Mouse (Mus musculus) brown adipose tissue, adult 24 weeks (tissue): Measurements from ENCODE around the gene Rita1. TPM values are rescaled to one million over a fixed set of nuclear protein-coding genes. Genes with fewer than 3 reads are reported as not detected.
A peak's percentile ranks its signal among the peaks of the same experiment; 100 is the strongest.

Experiments used
- H3K27ac ChIP-seq: fragments of 200-500 bp; replicated peaks from 2 replicates; pipeline ENCODE4 v1.5.1; 2012; ENCODE audit warnings: low read depth, mild to moderate bottlenecking, low read length
- H3K4me1 ChIP-seq: fragments of 200-500 bp; 2 replicates; pipeline ENCODE4 v1.6.1; 2012; ENCODE audit warnings: low read length, mixed read lengths; ENCODE audit not compliant: control insufficient read depth, insufficient read depth, insufficient read length
- H3K4me3 ChIP-seq: fragments of 200-500 bp; 2 replicates; pipeline ENCODE4 v1.5.1; 2012; ENCODE audit warnings: low read depth, mild to moderate bottlenecking, low read length, moderate library complexity; ENCODE audit not compliant: insufficient read depth
- polyA plus RNA-seq: library from polyadenylated mRNA; stranded (reverse); fragments of >200 nt; gene quantifications from 2 replicates; pipeline ENCODE4 v1.2.4, GENCODE M21; 2012; ENCODE audit not compliant: missing spikeins, insufficient read depth, insufficient read length

Rita1 gene
- polyA plus RNA-seq, 1 experiment, result 11.3 TPM

DNA sequence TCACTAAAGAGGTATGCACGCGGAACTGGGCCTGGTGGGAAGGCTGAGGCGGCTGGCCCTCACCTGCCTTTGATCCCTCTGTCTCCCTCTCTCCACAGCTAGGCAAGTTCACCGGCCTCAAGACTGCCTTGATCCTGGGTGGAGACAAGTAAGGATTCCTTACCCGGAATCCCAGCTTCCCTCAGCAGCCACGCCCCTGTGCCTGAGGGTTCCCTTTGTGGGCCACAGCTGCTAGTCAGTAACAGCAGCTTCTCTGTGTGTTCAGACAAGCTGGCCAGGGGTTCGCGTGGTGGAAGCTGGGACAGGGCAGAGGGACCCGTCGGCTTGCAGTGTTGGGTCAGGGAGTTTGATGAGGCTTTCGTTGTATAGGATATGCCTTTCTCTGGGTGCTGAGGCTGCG is 6.4 kb upstream of the Rita1 start:
- no peak overlapping the region for H3K4me3 ChIP-seq
- H3K4me1 ChIP-seq, result peaks cover 3% of the 10 kb centered on the region; the same call in 1 of the 2 replicates
- H3K27ac ChIP-seq, result no peak overlapping the region

DNA sequence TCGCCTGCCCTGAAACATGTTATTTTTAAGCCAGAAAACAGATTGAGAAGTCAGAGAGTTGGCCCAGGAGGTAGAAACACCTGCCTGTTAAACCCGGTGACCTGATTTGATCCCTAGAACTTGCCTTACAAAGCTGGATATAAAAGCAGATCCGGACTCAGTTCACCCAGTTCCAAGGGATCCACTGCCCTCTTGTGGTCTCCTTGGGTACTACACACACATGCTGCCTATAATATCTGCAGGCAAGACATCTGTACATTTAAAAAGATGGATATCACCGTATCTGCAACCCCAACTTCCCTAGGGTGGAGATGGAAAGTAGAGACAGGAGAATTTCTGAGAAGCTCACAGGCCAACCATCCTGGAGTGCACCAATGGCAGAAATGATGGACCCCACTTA is 3.5 kb upstream of the Rita1 start:
- Histone ChIP-seq H3K4me3 (no peak overlapping the region), H3K4me1 (peaks cover 8% of the 10 kb centered on the region; the same call in 1 of the 2 replicates), H3K27ac (no peak overlapping the region)

DNA sequence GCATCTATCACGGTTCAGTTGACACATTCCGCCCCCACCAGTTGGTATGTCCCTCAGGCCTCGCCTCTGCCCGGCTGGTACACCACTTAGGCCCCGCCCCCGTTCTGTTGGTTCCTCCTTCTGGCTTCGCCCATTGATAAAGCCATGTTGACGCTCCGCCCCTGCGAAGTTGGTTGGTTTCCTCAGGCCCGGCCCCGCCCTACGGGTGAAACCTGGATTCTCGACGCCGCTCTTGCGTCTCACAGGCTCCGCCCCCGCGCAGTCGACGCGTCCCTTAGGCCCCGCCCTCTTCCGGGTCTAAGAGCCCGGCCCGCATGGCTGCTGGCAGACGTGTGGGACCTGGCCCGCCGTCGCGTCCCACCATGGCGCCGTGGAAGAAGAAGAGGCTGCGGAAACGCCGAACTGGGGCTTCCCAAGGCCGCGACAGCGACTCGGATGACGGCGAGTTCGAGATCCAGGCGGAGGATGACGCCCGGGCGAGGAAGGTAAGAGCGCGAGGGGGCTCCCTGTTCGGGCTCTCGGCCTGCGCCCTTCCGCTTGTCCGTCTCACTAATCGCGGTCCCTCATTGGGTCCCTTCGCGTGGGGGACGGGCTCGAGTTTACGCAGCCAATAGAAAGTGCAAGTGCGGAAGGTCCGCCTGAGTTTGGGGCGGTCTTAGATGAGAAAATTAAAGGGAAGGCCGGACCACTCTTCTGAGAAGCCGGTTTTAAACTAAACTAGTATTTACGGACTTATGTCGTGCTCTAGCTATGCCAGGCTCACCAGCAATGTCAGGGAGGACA is 624 bp upstream of the Rita1 start:
- peak overlapping the region; percentile 98 for H3K27ac ChIP-seq
- peaks cover 8% of the 10 kb centered on the region; the same call in 1 of the 2 replicates for H3K4me1 ChIP-seq
- peak overlapping the region; percentile 85 for H3K4me3 ChIP-seq

DNA sequence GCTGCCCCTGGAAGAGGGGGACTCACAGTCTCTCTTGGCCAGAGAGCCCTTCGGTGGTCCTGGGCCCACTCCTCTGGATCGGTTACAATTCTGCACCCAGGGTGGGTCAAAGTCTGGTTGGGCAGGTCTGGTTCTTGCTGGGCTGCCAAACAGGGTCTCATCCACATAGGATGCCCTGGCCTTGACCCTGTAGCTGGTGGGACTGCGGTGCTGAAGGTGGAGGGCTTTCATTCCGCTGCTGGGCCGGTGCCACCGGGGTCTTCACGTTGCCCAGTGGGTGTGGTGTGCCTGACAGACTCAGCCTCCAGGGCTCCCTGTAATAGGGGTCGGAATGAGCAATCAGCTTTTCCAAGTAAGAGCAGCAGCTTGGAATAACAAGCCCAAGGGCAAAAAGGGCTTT is 973 bp downstream of the Rita1 start:
- no peak overlapping the region for H3K27ac ChIP-seq
- H3K4me1 ChIP-seq, result peaks cover 8% of the 10 kb centered on the region; the same call in 1 of the 2 replicates
- H3K4me3 ChIP-seq, result peak overlapping the region; percentile 82

DNA sequence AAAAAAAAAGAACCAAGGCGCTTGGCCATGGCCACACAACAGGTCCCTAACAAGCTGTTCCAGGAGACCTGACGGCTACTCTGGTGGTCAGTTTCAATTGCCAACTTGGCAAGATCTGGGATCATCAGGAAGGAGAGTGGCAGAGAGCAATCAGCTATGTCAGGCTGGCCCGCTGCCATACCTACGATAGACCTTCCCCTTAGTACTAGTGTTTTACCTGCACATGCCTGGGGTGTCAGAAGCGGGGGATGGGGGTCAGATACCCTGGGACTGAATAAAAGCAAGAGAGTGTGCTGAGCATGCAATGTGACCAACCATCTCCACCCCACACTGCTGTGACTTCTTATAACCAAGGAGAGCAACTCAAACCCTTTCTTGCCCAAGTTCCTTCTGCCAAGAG is 1.5 kb downstream of the Rita1 start:
- Histone ChIP-seq H3K4me3 (peak overlapping the region; percentile 82; the same call in 1 of the 2 replicates), H3K27ac (no peak overlapping the region), H3K4me1 (peaks cover 8% of the 10 kb centered on the region; the same call in 1 of the 2 replicates)

DNA sequence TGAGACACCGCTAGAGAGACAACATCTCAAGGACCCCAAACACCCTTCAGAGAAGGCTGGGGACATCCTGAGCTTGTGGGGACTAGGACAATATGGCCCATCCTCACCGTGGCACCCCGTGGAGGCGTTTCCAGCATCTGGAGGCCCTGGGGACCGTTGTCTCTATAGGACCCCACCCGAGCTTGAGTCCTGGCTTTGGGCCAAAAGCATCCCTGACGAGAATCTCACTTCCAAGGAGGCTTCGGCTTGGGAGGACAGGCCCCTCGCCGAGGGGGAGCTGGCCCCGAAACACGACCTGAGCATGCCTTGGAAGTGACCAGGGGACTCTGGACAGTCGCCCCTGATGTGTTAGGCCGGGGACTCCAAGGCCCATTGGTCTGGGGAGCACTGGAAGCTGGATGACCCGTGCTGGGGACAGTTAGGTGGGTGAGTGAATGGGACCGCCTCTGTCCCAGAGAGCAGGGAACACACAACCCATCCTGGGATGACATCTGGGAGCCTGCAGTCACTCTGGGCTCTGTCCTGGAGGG is 3.1 kb downstream of the Rita1 start:
- no peak overlapping the region for H3K27ac ChIP-seq
- no peak overlapping the region for H3K4me3 ChIP-seq
- peaks cover 8% of the 10 kb centered on the region; the same call in 1 of the 2 replicates for H3K4me1 ChIP-seq

DNA sequence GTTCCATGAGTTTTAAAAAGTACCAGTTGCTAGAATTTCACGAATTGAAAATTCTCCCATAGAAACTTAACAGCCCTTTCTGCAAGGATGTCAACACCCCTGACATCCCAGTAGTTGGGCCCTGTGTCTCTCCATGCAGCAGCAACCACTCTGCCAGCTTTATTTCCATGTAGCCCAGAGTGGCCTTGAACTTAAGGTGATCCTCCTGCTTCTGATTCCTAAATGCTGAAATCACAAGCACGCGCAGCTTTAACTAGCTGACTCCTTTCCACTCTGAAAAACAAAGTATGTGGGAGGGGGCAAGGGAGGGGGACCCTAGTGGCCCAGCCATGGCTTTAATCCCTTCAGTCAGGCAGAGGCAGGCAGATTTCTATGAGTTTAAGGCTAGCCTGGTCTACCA is 5.1 kb downstream of the Rita1 start:
- Histone ChIP-seq H3K4me1 (0 out of 2 replicates have a peak, but pooled peaks cover 3% of the 10 kb centered on the region), H3K4me3 (no peak overlapping the region), H3K27ac (no peak overlapping the region)

DNA sequence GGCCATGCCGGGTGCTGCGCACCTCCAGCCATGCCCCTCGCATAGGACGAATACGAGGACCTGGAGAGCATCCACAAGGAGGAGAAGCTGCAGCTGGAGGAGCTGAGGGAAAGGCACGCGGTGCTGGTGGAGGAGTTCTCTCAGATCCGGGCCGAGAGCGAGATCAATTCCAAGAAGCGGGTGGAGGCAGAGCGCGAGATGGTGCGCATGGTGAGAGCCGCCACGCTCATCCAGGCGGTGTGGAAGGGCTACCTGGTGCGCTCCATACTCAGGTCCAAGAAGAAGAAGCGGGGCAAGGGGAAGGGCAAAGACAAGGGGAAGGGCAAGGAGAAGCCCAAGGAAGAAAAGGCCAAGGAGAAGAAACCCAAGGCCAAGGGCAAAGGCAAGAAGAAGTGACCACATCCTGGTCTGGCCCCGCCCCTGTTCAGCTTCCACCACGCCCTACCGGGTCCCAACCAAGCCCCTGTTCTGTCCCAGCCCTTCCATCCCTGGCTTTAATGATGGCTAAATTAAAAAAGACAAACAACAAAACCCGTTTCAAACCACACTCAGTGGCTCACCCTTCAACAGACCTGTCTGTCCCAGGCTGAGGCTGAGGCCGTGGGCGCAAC is 5.7 kb downstream of the Rita1 start:
- no peak overlapping the region for H3K4me3 ChIP-seq
- H3K27ac ChIP-seq, result no peak overlapping the region
- 0 out of 2 replicates have a peak, but pooled peaks cover 3% of the 10 kb centered on the region for H3K4me1 ChIP-seq

DNA sequence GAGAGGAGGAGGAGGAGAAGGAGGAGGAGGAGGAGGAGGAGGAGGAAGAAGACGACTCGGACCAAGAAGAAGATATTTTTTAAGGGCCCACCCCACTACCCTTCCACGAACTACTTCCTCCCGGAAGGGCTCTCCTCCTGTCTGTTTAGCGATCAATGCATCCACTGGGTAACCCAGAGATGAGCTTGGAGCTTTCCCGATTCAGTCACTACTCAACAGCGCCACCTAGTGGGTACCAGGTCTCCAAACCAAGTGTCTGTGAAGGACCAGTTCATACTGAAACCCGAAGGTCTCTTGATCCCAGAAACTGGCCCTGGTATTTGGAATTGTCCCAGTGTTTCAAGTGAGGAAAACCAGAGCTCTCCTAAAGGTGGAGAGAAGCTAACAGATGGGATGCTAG is 6.7 kb downstream of the Rita1 start:
- no peak overlapping the region for H3K4me3 ChIP-seq
- H3K4me1 ChIP-seq, result no peaks in the 10 kb centered on the region
- no peak overlapping the region for H3K27ac ChIP-seq

DNA sequence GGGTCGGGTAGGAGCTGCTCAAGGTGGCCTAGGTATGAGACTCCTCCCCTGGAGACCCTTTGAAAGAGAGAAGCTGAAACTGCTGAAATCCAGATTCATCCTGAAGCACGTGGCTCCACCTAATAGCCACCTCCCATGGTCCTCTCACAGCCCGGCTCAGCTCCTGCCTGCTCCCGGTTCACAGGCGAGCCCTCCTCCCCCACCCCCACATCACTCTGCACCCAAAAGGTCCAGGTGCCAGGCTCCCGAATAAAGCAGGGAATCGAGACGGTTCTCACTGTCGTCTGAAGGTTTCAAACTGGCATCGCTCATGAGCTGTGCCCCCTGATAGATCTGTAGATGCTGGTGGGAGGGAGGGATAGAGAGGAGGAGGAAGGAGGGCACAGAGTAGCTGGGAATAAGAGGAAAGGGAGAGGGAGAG is 7.1 kb downstream of the Rita1 start:
- Histone ChIP-seq H3K27ac (no peak overlapping the region), H3K4me1 (no peaks in the 10 kb centered on the region), H3K4me3 (peak overlapping the region; percentile 33)

DNA sequence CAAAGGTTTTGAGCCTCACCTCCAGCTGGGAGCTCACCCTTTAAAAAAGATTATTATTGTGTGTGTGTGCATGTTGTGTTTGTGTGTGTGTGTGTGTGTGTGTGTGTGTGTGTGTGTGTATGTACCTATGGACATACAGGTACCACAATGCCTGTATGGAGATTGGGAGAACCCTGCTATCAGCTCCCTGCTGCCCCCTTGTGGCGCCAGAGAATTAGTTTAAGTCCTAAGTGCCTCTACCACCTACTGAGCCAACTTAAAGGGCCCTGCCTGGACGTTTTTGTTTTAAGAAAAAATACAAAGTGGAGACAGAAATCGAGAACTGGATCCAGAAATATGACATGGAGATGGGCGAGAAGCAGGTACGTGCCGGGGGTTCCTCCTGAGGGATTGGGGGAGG is 7.5 kb downstream of the Rita1 start:
- no peaks in the 10 kb centered on the region for H3K4me1 ChIP-seq
- peak overlapping the region; percentile 33 for H3K4me3 ChIP-seq
- H3K27ac ChIP-seq, result no peak overlapping the region

DNA sequence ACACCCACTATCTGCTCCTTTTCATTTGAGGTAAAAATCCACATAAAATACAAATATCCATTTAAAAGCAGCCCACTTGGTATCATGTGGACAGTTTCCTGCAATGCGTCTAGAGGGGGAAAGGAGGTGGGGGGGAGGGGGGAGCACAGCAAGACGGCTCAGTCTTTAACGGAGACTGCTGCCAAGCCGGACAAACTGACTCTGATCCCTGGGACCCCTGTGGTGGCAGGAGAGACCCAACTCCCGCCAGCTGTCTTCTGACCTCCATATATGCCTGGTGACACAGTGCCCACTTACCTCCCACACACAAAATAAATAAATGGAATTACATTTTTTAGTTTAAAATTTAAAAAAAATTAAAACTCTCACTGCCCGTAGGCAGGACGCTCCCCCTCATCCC is 8.9 kb downstream of the Rita1 start:
- H3K27ac ChIP-seq, result no peak overlapping the region
- no peaks in the 10 kb centered on the region for H3K4me1 ChIP-seq

DNA sequence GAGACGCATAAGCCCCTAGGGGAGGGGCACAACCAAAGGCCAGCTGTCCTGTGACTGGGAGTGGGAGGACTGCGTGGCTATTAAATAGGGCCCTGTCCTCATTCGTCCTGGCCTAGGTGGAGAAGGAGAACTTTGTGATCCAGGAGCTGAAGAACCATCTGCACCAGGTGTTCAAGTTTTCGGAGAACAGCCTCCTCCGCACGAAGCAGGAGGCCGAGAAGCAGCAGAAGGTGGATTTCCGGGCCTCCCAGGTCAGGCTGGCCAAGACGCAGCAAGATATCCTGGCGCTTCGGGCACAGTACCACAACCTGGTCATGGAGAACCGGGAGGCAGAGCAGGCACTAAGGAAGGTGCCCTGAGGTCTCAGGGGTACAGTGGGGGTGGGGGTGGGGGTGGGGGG is 10.2 kb downstream of the Rita1 start:
- Histone ChIP-seq H3K27ac (no peak overlapping the region), H3K4me3 (no peak overlapping the region), H3K4me1 (no peaks in the 10 kb centered on the region)

More for the DNA sequence above, 8.9 kb downstream of the Rita1 start:
- H3K4me3 ChIP-seq, result no peak overlapping the region

DNA sequence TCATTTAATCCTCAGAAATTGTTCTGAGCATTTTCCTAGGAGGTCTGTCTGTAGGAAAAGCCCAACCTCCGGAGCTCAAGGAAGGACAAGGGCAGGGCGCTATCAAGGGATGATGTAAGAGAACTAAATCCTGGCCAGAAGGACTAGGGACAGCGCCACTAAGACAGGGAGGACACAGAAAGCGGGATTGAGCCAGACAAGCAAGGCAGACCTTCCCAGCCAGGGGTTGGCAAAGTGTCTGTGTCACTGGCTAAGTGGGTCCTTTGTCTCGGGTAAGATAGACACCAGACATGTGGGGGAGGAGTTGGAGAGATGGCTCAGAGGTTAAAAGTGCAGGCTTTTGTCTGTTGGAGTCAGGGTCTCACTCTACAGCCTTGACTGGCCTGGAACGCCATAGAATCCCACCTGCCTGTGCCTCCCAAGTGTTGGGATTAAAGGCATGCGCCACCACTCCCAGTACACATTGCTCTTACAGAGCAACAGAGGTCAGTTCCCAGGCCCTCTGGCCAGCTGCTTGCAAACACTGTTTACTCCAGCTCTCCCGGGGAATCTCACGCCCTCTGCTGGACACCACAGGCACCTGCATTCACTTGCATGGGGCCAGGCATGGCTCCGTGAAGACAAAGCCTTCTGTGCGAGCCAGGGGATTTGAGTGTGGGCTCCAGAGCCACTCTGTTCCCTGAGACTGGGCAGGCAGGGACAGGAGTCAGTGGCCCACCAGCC is 11.3 kb downstream of the Rita1 start:
- Histone ChIP-seq H3K4me1 (no peaks in the 10 kb centered on the region), H3K27ac (no peak overlapping the region), H3K4me3 (no peak overlapping the region)

DNA sequence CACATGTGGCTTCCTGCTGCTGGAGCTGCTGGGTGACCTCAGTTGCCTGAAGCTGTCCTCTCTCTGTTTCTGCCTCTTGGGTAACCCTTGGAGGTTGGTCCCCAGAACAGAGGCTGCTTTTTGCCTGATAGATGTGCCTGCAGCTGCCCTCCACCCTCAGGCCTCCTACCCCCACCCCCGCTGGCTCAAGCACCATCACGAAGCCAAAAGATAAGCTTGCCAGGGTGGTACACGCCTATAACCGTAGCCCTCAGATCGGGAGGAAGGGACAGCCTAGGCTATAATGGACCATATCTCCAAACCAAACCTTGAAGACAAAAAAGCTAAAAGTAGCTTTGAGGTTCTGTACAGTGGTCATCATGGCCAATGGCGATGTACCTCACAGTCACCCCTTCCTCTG is 12.8 kb downstream of the Rita1 start:
- Histone ChIP-seq H3K4me3 (no peak overlapping the region), H3K4me1 (no peaks in the 10 kb centered on the region), H3K27ac (no peak overlapping the region)
